Mouse (Mus musculus): ENCODE results near the gene Snca.
"Not testable (repeated sequence)": the region's sequence is repeated elsewhere in the genome, so short reads cannot be mapped to it uniquely, and the experiment has no call there.

DNA sequence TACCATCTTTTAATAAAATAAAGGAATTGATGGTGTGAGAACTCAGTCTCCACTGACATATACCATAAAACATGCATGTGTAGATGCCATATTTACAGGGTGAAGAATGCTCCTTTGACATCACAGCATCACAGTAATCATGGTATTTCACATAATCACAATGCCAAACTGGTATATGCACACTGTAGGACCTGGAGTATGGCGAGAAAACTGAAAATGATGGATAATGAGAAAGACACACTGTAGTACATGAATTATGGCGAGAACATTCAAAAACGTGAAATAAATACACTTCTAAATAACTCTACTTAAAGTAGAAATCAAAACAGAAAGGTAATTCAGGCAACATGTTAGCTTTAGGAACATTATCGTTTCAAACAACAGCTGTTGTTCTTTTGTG is 142.6 kb downstream of the Snca start:
- not testable (repeated sequence) for TF ChIP-seq CTCF, EP300 (IDR thresholded peaks at IDR 0.05)
